Mouse (Mus musculus) G1E (cell line): ENCODE results near the gene Tox2.

Source experiments
- CTCF ChIP-seq: IDR thresholded peaks from 2 replicates; pipeline ENCODE4 v1.5.1; 2012; ENCODE audit warnings: low read depth, low read length, inconsistent platforms, mixed read lengths
- GATA1 ChIP-seq: IDR thresholded peaks from 2 replicates; pipeline ENCODE4 v1.6.1; 2012; ENCODE audit warnings: borderline replicate concordance, low read length, inconsistent platforms, mixed read lengths

DNA sequence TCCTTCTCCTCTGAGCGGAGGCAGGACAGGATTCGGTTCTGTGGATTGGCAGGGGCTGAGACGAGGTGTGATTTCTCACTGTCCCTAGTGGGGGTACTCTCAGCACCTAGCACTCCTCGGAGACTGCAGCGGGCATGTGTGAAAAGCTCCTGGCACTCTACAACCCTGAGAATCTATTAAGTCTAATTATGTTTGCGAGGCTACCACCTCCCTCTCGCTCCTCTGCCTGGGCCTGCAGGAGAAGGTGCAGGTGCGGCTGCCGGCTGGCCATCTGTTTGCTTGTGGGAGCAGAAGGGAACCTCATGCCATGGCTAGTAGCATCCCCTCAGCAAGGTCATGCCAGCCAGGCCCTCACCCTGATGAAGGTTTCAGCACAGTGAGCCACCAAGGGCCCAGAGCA is 100.1 kb downstream of the Tox2 start:
- no peak for TF ChIP-seq CTCF
- no peak for TF ChIP-seq GATA1
